Mouse (Mus musculus) gonadal fat pad, adult 2 months (tissue): ENCODE results near the gene Ssu72. TPM values are rescaled to one million over a fixed set of nuclear protein-coding genes. Genes with fewer than 3 reads are reported as not detected.

Experiments used
- DNase-seq: peaks from one replicate; pipeline ENCODE4 v3.0.0-alpha.2; 2012; ENCODE audit warnings: low read depth
- polyA plus RNA-seq: library from polyadenylated mRNA; depleted of rRNA; stranded (reverse); fragments of >200 nt; gene quantifications from 2 replicates; pipeline ENCODE4 v1.2.3, GENCODE M21; 2012

Ssu72 gene
- polyA plus RNA-seq, 1 experiment, result 122 TPM

DNA sequence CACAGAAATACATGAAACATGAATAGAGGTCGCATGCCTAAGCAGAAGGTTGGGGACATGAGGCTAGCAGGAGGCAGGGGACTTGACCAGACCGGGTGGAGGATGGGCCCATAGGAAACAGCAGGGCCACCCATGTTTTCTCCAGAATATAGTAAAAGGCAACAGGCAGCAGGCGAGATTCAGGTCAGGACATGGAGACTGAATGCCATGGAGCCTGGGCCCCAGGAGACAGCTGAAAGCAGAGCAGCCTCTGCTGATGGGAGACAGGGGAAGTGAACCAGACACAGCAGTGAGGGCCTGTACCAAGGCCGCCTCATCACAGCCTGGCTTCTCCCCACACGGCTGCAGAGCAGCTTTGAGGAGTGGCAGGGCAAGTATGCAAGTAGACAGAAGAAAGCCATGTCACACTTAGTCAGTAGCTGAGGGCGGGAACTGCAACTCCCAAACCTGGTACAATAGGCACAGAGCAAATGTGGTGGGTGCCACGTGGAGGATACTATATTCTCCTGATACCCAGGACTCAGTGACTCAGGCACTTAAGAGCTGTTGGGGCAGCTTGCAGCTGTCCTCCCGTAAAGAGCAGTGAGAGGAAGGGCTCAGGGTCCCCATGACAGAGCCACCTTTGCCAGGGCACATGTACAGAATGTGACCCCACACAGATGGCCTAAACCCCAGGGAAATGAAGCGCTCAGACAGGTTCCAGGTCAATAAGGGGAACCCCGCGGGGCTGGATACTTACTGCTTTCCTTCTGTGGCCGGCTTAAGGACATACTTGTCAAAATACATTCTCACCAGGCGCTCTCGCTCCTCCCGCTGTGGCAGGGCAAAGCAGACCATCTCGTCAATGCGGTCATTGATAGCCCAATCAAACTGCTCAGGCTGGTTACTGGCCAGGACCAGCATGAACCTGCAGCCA, 42.2 kb downstream of the Ssu72 start:
- DNase-seq, result no peak

DNA sequence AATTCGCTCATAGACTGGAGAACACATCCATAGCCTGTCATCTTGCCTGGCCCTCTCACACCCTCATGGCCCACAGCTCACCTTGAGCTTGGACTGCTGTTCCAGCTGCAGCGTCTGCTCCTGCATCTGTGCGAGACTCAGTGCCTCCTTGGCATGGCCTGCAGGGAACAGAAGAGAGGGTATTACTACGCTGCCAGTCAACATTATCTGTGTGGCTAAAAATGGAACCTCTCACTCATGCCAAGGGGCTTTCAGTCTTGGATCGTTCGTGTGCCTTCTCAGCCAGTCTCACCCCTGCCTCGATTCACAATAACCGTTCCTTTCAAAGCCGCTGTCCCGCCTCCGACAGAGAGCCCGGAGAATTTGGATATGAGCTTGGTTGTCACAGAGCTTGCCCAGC, 52.4 kb downstream of the Ssu72 start:
- DNase-seq, result no peak

DNA sequence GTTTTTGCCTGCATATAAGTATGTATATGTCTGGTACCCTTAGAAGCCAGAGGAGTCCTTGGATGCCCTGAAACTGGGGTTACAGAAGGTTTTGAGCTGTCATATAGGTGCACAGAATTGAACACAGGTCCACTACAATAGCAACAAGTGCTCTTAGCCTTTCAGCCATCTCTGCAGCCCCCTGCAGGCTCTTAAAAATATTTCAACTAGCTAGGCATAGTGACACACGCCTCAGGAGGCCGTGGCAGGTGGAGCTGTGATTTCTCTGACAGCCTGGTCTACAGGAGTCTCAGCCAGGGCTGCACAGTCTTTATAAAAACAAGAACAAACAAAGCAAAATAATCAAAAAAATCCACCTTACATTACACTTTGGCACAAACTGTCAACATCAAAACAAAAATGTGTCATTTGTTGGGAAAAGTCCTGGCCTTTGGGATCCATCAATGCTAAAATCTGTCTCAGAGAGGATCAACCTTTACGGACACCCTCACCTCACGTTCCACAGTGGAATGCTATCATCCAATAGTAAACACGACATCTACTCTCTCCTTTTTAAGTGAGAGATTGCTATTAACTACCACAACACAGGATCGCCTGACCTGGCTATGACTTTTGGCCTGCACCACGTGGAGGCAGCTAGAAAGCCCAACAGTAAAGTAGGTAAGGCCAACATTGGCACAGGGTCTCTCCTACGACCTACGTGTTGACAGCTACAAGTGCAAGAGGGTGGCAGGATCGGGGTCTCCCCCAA, 55.4 kb downstream of the Ssu72 start:
- DNase-seq, result no peak

DNA sequence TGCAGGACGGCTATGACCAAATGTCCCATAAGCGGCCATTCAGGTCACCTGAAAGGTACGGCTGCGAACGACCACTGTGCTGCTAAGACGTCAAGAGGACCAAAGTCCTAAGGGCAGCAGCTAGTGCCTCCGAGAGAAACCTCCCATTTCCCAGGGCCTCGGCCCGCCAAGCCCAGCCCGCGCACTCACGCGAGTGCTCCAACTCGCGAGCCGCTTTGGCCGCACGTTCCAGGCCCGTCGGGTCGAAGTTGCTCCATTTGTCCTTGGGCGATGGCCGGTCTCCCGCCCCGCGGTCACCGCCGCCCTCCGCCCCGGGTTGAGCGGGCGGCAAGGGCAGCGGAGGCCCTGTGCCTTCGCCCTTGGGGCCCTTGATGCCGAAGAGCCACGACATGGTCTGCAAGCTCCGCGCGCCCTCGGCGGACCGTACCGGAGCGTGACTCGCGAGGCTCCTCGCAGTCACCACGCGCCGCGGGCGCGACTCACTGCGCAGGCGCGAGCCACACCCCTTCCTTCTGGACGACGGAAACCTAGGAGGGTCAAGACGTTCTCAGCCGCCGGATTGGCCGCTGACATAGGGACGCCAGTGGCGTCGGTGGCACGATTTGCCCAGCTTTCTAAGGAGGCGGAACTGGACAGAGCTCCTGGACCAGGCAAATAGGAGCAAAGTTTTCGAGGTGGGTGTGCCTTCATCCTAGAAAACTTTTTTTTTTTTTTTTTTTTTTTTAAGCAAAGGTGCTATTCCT, 56.2 kb downstream of the Ssu72 start, which contains the start of gene Atad3a:
Gene Atad3a (minus strand): TSS at position 481 of the 743 bp plus-strand sequence.
- peak; percentile 78 for DNase-seq

DNA sequence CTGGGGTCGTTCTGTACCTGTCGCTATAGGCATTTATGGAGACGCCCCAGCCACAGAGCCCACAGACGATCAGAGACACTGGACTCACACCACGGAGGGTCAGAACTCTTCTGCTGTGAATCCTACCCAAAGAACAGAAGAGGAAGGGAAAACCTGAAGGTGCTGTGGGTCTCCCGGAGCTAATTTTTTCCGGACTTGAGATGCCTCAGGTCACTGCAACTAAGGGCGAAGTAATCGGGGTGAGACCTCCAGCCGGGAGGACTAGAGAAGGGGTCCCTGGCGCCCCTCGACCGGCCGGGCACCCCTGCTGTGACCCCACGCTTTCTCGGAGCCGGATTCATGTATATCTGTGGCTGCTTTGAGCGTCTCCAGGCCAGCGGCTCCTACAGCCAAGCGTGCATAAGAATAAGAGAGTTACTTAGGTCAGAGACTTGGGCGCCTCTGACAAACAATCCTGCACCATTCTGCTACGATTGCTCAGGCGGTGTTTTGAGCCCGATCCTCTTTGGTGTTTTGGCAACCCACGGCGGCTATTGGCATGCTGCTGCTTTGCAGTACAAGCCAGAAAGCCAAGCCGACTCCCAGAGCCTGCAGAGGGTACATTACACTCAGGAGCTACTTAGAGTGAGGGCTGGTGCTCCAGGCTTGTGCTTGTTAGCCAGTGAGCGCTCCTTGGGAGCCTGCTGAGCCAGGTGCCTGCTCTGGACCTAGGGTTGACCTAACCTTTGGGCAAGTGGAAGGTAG, 56.9 kb downstream of the Ssu72 start:
- no peak for DNase-seq

DNA sequence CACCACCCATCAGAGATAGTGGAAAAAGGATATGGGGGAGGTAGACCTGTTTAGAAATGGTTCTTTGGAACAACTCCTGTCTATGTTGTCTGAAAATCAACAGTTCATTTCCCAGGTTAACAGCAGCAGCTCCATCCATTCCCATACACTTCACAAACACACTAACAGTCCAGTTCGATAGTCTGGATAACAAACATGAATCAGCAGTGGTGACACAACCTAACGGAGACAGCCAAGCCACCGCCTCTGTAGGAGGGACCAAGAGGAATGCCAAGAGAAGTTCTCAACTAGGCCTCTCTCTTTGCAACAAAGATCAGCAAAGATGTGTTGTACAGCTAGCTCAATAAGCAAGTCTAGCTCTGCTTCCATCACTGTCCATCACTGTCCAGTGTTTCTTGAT, 57.8 kb downstream of the Ssu72 start:
- no peak for DNase-seq

DNA sequence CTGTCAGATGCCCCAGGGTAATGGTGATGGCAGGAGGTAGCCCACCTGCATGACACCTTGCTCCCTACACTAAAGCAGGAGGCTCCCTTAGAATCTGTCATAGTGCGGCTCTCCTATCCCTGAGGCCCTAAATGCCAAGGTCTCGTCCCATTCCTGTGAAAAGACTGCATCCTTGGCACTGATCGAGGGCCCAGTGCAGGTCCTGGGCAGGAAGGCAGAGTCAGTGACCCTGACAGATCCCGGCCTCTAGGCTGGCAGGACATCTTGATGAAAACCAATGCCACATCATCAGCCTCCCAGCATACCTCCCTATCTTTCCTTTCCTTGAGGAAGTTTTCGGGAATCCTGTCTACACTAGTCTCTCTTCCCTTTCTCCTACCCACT, 64.9 kb downstream of the Ssu72 start:
- no peak for DNase-seq

DNA sequence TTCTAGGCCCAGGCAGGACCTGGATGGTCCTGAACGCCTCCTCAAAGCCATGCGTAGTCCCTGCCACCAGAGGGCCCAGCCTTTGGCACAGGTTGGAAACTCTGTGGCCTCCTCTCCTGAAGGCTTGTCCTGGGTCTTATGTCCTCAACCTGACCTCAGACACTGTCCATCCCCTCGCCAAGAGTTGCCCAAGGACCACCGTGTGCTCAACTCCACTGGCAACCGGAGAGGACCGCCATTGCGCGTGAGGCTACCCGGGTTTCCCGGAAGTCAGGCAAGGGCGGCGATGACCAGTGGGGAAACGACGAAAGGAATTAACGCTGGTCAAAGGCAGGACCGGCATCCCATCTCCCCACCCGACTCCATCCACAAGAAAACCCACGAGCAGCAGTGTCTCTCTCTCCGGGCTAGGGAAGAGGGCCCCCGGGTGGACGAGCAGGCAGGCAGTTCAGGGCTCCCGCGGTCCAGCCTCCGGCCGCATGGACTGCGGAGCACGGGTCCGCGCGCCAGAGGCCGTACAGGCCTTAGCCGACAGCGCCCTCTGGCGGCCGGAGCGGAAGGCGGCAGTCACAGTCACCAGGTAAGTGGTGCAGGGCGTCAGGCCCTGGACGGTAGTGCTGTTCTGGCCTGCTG, 65.4 kb downstream of the Ssu72 start:
- no peak for DNase-seq

DNA sequence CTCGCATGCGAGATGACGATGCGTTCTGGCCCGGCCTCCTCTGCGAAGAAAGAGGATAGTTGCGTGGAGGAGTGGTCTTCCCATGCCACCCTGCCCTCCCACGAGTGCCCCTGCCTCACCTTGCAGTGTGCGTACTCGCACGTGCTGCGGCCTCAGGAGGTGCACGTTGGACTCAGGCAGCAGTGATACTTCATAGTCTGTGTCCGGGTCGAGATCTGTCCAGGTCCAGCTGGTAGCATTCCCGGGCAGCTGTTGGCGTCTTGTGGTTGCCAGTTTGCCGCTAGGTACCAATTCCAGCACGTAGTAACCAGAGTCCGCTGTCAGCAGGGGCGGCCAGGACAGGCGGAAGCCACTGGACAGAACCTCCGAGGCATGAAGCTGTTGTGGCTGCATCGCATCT, 66.0 kb downstream of the Ssu72 start:
- no peak for DNase-seq

DNA sequence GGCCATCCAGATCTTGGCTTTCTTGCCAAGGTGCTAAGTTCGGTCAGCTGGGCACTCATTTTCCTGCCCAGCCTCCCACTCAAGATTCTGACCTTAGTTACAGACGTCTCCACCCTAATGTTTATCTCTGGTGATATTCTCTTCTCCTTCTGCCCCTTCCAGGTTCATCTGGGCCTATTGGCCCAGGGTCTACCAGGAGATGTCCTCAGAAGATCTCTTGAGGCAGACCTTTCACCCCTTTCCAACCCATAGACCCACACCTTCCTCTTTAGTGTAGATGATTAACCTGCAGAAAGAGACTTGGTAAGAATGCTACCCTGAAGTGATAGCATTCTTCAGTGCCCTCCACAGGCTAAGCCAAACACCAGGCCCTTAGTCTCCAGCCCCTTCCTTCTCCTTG, 67.1 kb downstream of the Ssu72 start:
- no peak for DNase-seq

DNA sequence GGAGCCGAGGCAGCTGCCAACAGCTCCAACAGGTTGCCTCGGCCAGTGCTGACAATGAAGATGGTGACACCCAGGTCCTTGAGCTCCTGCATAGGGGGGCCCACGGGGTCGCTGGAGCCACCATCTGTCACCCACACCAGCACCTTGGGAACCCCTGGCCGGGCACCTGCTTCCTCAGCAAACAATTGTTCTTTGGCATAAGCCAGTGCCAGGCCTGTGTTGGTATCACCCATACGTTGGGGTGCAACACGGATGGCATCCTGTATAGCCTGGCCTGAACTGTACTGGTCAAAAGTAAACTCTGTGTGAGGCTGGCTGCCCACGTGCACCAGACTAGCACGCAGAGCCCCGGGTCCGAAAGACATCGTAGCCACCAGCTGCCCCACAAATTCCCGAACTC, 68.2 kb downstream of the Ssu72 start:
- DNase-seq, result no peak

DNA sequence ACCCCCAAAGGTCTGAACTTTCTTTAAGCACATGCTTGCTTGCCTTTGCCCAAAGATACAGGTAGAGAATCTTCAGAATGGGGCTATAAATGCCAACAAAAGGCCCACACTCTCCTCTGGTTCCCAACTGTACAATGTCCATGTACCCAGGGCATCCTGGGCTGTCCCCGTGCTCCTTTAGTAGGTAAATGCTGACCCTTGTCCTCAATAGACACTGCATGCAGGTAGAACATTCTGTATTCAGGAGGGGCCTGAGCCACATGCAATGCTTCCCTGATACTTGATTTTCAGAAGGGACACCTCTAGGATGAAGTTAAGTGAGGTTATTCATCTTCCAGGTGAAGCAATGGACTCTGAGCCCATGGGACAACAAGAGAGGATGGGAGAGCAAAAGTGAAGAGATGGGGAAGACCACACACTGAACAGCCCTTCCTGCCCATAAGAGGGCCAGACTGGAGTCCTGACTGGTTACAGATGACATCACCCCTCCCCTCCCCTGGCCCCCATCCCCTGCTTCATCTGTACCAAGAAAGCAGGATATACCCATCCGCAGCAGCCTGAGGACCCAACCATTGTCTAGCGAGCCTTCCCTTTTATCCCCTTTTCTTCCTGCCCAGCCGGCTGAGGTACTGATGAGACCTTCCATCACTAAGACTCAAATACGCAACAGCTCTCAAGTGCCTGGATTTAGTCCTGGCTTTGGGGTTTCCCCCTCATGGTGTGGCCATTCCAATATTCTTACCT, 68.9 kb downstream of the Ssu72 start:
- no peak for DNase-seq

DNA sequence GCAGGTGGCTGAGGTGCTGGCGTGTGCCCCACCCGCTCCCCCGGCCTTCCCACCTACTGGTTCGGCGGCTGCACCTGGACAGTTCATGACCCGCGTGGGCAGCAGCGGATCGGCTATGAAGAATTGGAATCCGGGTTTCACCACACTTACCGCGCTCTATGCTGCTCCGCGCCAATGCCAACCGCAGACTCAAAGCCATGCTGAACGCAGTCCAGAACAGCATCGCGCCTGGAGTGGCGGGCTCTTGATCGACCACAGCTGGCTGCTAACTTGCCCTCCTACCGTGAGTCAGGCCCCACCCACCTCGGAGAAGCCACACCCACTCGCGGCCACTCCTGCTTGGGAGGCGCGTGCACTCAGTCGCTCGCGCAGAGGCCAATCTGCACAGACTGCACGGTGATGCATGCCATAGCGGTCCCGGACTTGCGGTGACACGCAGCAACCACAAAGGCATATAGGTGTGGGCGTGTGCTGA, 69.7 kb downstream of the Ssu72 start, which contains the start of gene Vwa1:
Gene Vwa1 (minus strand): TSS at position 419 of the 475 bp plus-strand sequence.
- DNase-seq, result no peak

DNA sequence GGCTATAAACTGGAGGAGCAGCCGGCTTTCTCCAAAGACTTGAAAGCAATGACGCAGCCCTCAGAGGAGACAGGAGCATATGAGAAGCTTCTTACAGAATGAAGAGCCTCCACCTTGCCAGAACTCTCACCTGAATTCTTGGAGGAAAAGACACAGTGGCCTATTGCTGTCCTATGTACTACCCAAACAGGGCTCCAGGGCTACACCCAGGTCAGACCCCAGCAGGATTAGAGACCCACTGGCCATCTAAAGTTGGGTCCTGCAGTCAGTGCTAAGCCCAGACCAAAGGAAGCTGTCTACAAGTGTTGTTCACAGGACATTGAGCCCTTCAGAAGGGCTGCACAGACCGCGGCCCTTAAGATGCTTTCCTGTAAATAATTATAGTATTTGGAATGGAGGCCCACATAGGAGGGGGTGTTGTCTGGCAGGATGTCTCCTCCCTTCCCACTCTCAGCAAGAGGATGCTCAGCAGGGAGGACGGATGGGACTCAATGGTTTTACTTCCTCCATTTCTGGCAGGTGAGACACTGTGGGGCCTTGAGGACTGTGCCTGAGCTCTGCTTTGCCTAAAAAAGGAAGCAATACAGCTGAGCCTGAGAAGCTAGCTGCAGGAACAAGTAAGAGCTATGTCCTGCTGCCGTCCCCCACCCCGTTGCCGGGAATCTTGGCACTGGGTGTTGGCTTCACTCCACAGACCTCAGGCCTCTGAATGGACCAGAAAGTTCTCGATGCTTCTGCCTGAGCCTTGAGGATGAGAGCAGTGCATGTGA, 70.6 kb downstream of the Ssu72 start:
- no peak for DNase-seq

DNA sequence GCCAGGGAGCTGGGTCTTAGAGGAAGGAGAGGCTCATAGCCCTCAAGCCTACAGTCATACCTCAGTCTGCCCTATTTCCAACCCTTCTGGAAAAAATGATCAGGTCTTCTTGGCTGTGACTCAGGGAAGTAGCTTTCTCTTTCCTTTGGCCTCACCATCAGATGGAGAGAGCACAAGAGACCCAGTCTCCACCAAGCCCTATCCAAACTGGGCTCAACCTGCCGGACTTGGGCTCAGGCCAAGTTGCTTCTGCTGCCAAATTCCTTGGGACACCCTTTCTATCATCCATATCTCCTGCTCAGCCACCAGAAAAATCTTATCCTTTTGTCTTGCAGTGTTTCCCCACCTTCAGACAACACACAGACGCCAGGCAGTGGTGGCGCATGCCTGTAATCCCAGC, 71.3 kb downstream of the Ssu72 start:
- DNase-seq, result no peak

DNA sequence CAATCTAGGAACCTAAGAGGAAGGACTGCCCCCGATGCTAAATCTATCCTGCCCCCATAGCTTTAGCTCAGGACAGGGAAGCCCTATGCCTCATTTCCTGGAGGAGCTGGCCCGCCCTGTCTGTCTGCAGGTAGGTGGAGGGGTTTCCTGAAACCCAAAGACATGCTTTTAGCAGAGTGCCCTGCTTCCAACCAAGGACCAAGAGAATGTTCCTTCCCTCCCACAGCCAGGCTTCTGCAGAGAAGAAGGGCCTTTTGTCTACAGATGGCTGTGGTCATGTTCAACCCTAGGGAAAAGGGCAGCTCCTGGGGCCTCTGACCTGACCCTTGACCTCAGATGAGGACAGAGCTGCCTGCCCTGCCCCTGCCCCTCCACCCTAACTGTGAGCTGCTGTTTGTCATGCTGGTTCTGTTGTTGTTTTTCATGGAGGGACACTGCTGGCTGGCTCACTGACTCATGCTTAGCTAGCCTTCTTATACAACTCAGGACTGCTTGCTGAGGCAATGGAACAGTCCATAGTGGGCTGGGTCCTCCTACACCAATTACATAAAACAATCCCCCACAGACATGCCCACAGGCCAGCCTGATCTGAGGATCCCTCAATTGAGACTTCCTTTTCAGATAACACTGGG, 72.2 kb downstream of the Ssu72 start:
- DNase-seq, result no peak

DNA sequence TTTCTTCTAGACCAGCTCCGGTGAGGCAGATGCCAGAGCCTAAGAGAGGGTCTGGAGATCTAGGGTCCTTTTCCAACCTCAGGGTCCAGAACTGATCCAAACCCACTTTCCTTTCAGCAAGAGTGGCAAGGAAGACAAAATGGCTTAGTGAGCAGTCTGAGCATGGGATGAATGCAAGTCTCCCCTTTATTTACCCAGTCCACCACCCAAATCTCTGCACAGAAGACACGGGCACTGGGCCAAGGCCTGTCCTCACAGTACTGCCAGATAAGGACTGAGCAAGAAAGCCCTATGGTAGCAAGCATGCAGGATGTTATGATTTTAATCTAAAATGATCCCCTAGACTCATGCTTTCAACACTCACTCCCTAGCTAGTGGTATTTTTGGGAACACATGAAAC, 73.2 kb downstream of the Ssu72 start:
- no peak for DNase-seq

DNA sequence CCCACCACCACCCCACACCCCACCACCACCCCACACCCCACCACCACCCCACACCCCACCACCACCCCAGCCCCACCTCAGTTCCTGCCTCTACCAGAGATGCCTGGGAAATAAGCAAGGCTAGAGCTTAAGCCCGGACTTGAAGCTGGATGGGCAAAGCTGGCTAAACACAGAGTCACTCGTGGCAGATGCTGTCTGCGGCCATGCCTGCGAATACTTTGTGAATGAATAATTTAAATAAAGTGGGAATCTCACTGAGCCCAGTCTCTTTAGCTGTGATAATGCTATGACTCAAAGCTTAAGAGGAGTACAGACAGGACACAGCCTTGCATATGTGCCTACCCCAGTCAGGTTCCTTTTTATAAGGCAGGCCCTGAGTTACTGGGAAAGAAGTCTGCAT, 74.9 kb downstream of the Ssu72 start:
- no peak for DNase-seq

DNA sequence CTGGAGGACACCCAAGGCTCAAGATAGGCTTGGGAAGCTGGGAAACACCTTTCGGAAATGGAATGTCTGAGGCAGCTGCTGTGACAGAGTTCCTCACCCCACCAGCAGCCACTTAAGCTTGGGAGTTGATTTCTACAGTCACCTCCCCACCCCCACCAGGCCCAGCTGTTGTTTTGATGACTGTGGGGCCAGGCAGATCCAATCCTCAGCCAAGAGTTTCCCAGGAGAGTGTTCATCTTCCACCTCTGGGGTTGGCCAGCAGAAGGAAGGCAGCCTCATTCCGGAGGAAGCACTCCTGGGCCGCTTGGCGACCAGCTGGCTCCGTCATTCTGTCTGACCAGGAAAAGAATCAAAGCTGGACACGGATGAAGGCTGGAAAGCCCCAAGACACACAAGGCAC, 76.3 kb downstream of the Ssu72 start:
- DNase-seq, result no peak
